Mouse (Mus musculus) CH12.LX (cell line): ENCODE measurements at regions not wholly inside any gene's neighbourhood (a gene's known extent, or its start where the extent isn't known, plus 50 kb on each side); places are given as distances from the start of the nearest gene placed in this dataset.

ENCODE experiments used
- CTCF ChIP-seq, 2 experiments: IDR thresholded peaks in 1 of 2; conservative IDR thresholded peaks in 1 of 2; 2 replicates each; pipeline ENCODE4 v1.5.1; 2011 to 2012; ENCODE audit warnings: low read depth in 2 of 2, low read length in 2 of 2, improper control_type of control experiment in 1 of 2, inconsistent platforms in 1 of 2, mild to moderate bottlenecking in 1 of 2, moderate library complexity in 1 of 2
- EP300 ChIP-seq: IDR thresholded peaks from 2 replicates; pipeline ENCODE4 v1.6.1; 2011; ENCODE audit warnings: low read length, improper control_type of control experiment
- ETS1 ChIP-seq: conservative IDR thresholded peaks from 2 replicates; pipeline ENCODE4 v1.6.1; 2012; ENCODE audit warnings: low read depth, mild to moderate bottlenecking, inconsistent platforms, low read length, improper control_type of control experiment, moderate library complexity
- GABPA ChIP-seq: IDR thresholded peaks from 2 replicates; pipeline ENCODE4 v1.6.1; 2012; ENCODE audit warnings: low read depth, low read length, improper control_type of control experiment, inconsistent platforms; ENCODE audit not compliant: insufficient replicate concordance
- JUND ChIP-seq: conservative IDR thresholded peaks from 2 replicates; pipeline ENCODE4 v1.6.1; 2011; ENCODE audit warnings: low read depth, low read length, improper control_type of control experiment
- KAT2A ChIP-seq: IDR thresholded peaks from 2 replicates; pipeline ENCODE4 v1.6.1; 2012; ENCODE audit warnings: low read length, improper control_type of control experiment, inconsistent platforms; ENCODE audit not compliant: insufficient replicate concordance
- MAX ChIP-seq: IDR thresholded peaks from 2 replicates; pipeline ENCODE4 v1.6.1; 2011; ENCODE audit warnings: low read length, improper control_type of control experiment
- MYC ChIP-seq: IDR thresholded peaks from 2 replicates; pipeline ENCODE4 v1.6.1; 2011; ENCODE audit warnings: low read depth, mild to moderate bottlenecking, improper control_type of control experiment, low read length
- NRF1 ChIP-seq: IDR thresholded peaks from 2 replicates; pipeline ENCODE4 v1.6.1; 2014; ENCODE audit warnings: low read depth, mild to moderate bottlenecking, inconsistent platforms, low read length, improper control_type of control experiment, moderate library complexity
- POLR2A ChIP-seq: IDR thresholded peaks from 2 replicates; pipeline ENCODE4 v1.6.1; 2011; ENCODE audit warnings: low read depth, mild to moderate bottlenecking, improper control_type of control experiment, low read length
- RAD21 ChIP-seq: IDR thresholded peaks from 2 replicates; pipeline ENCODE4 v1.6.1; 2011; ENCODE audit warnings: low read depth, mild to moderate bottlenecking, low read length, improper control_type of control experiment, moderate library complexity
- SMC3 ChIP-seq: IDR thresholded peaks from 2 replicates; pipeline ENCODE4 v1.6.1; 2011; ENCODE audit warnings: low read depth, low read length, improper control_type of control experiment

DNA sequence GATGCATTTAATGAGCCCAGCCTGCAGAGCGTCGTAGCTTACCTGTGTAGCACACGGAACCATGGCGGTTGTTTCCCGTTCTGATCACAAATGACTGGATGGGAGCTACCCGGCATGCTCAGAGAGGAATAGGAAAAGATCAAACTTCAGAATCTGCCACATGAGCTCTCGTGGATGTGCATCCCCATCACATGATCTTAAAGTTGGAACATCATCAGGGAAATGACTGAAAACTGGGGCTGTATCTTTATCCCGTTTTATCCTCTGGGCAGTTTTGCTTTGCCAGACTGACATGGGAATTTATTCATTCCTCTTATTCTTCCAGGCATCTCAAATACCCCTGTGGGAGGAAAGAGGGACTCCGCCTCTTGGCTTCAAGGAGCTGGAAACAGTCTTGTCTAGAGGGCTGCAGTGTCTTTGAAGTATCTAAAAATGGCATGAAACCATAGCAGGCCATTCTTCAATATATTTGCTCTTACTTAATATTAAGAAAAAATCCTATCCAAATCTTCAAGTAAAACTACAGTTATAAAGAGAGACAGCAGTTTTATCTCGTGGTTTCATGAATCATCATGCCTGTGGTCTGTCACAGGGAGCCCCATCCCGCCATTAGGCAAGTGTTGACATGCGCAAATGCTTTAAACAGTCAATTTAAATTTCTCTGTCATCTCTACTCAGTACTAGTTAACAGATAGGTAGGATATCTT lies 339.4 kb downstream of the Foxo1 start:
- TF ChIP-seq JUND (no peak), CTCF (conservative IDR thresholded peaks at IDR 0.05 in 1 of 2, IDR thresholded peaks at IDR 0.05 in 1 of 2; ENCODE audit: low read depth in 2 of 2, low read length in 2 of 2) (no peak), POLR2A (no peak), KAT2A (no peak), RAD21 (no peak), GABPA (no peak), MYC (no peak), SMC3 (no peak), EP300 (no peak), NRF1 (no peak), ETS1 (no peak), MAX (no peak)
